Mouse (Mus musculus) intestine, embryonic 14.5 days (tissue): ENCODE data around the gene Olfr480. TPM values are rescaled to one million over a fixed set of nuclear protein-coding genes. Genes with fewer than 3 reads are reported as not detected.

Source experiments
- ATAC-seq: fragments of 200-750 bp; cut with Nextera tagmentation; replicated peaks from 2 replicates; pipeline ENCODE4 v1.8.0; 2017; ENCODE audit warnings: low read depth, moderate number of reproducible peaks, moderate TSS enrichment, moderate library complexity; ENCODE audit not compliant: low FRiP score, low TSS enrichment
- DNase-seq: peaks from one replicate; pipeline ENCODE4 v3.0.0-alpha.2; 2018; ENCODE audit warnings: low spot score
- H3K27ac ChIP-seq: fragments of 300-500 bp; sonication (generic); 2 replicates; pipeline ENCODE4 v1.5.1; 2014; ENCODE audit warnings: low read depth, mild to moderate bottlenecking, control low read depth
- H3K27me3 ChIP-seq: fragments of 300-500 bp; sonication (generic); replicated peaks from 2 replicates; pipeline ENCODE4 v1.6.1; 2014; ENCODE audit warnings: low read length, control low read depth; ENCODE audit not compliant: control insufficient read depth, insufficient read depth
- H3K36me3 ChIP-seq: fragments of 300-500 bp; sonication (generic); 2 replicates; pipeline ENCODE4 v1.6.1; 2014; ENCODE audit warnings: low read length, control low read depth; ENCODE audit not compliant: control insufficient read depth, insufficient read depth
- H3K4me1 ChIP-seq: fragments of 300-500 bp; sonication (generic); replicated peaks from 2 replicates; pipeline ENCODE4 v1.6.1; 2014; ENCODE audit warnings: low read length, control low read depth, mixed read lengths; ENCODE audit not compliant: control insufficient read depth, insufficient read depth
- H3K4me2 ChIP-seq: fragments of 300-500 bp; sonication (generic); 2 replicates; pipeline ENCODE4 v1.6.1; 2014; ENCODE audit warnings: low read length
- H3K4me3 ChIP-seq: fragments of 300-500 bp; sonication (generic); 2 replicates; pipeline ENCODE4 v1.5.1; 2014; ENCODE audit warnings: low read depth, low read length, control low read depth, mixed read lengths
- H3K9ac ChIP-seq: fragments of 300-500 bp; sonication (generic); 2 replicates; pipeline ENCODE4 v1.6.1; 2014; ENCODE audit warnings: mild to moderate bottlenecking, low read length
- H3K9me3 ChIP-seq: fragments of 300-500 bp; sonication (generic); 2 replicates; pipeline ENCODE4 v1.6.1; 2016; ENCODE audit warnings: low read length, control low read depth; ENCODE audit not compliant: control insufficient read depth
- WGBS: fragments of 180-500 bp; shearing (Covaris S2); extraction: QIAGEN DNeasy Blood & Tissue Kit; methylation state at CpG from one replicate; pipeline ENCODE4 v1.1.7; 2014; 5-methylcytosine and 5-hydroxymethylcytosine counted together
- polyA plus RNA-seq: library from polyadenylated mRNA; unstranded; fragments of >200 nt; fragmentation: Nextera tagmentation; extraction: Ambion mirVana; gene quantifications from 2 replicates; pipeline ENCODE4 v1.2.1, GENCODE M21; 2014

The Olfr480 gene
- not detected in 2 replicates for polyA plus RNA-seq

- no peak for ATAC-seq
- WGBS: 84% methylated on average over 1 of the region's 1 CpGs
- no peak within 1 kb of the TSS for H3K9ac ChIP-seq
Observed at GRCm38 (mm10) chr7:108067246-108067645, at the start of gene Olfr480. Gene Olfr480, minus strand, starts transcription at chr7:108067346.

GRCm38 (mm10) chr7:108100549-108100948 is 33.4 kb upstream of the Olfr480 start, which contains the start of gene Olfr483:
Gene Olfr483, plus strand, starts transcription at chr7:108100849.
- ATAC-seq (no peak), DNase-seq (no peak)
- no peaks in the 10 kb centered on the region for H3K4me1 ChIP-seq
- H3K9ac ChIP-seq: no peak within 1 kb of the TSS
- no peak within 1 kb of the TSS for H3K4me3 ChIP-seq
- H3K9me3 ChIP-seq: no peaks in the 10 kb centered on the region
- no peak within 1 kb of the TSS for H3K27ac ChIP-seq
- WGBS: 88% methylated on average over 1 of the region's 1 CpGs
- no peaks in the 10 kb centered on the region for H3K27me3 ChIP-seq
- H3K36me3 ChIP-seq: no peaks in the 10 kb centered on the region
- no peak within 1 kb of the TSS for H3K4me2 ChIP-seq

More at GRCm38 (mm10) chr7:108067246-108067645, at the start of gene Olfr480:
- Histone ChIP-seq H3K9me3 (no peaks in the 10 kb centered on the region), H3K27ac (no peak within 1 kb of the TSS), H3K4me3 (no peak within 1 kb of the TSS), H3K27me3 (no peaks in the 10 kb centered on the region), H3K4me2 (no peak within 1 kb of the TSS), H3K4me1 (no peaks in the 10 kb centered on the region), H3K36me3 (no peaks in the 10 kb centered on the region)
- no peak for DNase-seq

- DNase-seq (no peak), ATAC-seq (no peak)
- no peaks in the 10 kb centered on the region for H3K27me3 ChIP-seq
- no peak within 1 kb of the TSS for H3K27ac ChIP-seq
- H3K4me2 ChIP-seq: no peak within 1 kb of the TSS
- H3K4me1 ChIP-seq: no peaks in the 10 kb centered on the region
- no peaks in the 10 kb centered on the region for H3K36me3 ChIP-seq
- H3K9me3 ChIP-seq: no peaks in the 10 kb centered on the region
- H3K4me3 ChIP-seq: no peak within 1 kb of the TSS
- WGBS: 78% methylated on average over 1 of the region's 1 CpGs
- H3K9ac ChIP-seq: no peak within 1 kb of the TSS
Observed at GRCm38 (mm10) chr7:108097486-108097885, 30.3 kb upstream of the Olfr480 start, which contains the start of gene Olfr482. Gene Olfr482, minus strand, starts transcription at chr7:108097586.

GRCm38 (mm10) chr7:108079555-108079954 is 12.4 kb upstream of the Olfr480 start, which contains the start of gene Olfr481:
Gene Olfr481, plus strand, starts transcription at chr7:108079855.
- Histone ChIP-seq H3K36me3 (no peaks in the 10 kb centered on the region), H3K4me3 (no peak within 1 kb of the TSS), H3K27ac (no peak within 1 kb of the TSS), H3K9ac (no peak within 1 kb of the TSS), H3K4me2 (no peak within 1 kb of the TSS), H3K27me3 (no peaks in the 10 kb centered on the region), H3K9me3 (no peaks in the 10 kb centered on the region), H3K4me1 (no peaks in the 10 kb centered on the region)
- ATAC-seq: no peak
- DNase-seq: no peak

- WGBS: 90% methylated on average over 2 of the region's 2 CpGs
- Histone ChIP-seq H3K4me2 (no peak within 1 kb of the TSS), H3K27ac (no peak within 1 kb of the TSS), H3K4me1 (no peaks in the 10 kb centered on the region), H3K9me3 (no peaks in the 10 kb centered on the region), H3K9ac (no peak within 1 kb of the TSS), H3K27me3 (no peaks in the 10 kb centered on the region), H3K36me3 (no peaks in the 10 kb centered on the region), H3K4me3 (no peak within 1 kb of the TSS)
- no peak for ATAC-seq
- DNase-seq: no peak
Observed at GRCm38 (mm10) chr7:108050393-108050792, 16.8 kb downstream of the Olfr480 start, which contains the start of gene Olfr479. Gene Olfr479, plus strand, starts transcription at chr7:108050693.

GRCm38 (mm10) chr7:108033889-108034288 is 33.3 kb downstream of the Olfr480 start, which contains the start of gene Olfr478:
Gene Olfr478, minus strand, starts transcription at chr7:108033989.
- 82% methylated on average over 3 of the region's 3 CpGs for WGBS
- no peak for ATAC-seq
- Histone ChIP-seq H3K9me3 (no peaks in the 10 kb centered on the region), H3K9ac (no peak within 1 kb of the TSS), H3K27ac (no peak within 1 kb of the TSS), H3K4me2 (no peak within 1 kb of the TSS), H3K4me3 (no peak within 1 kb of the TSS), H3K4me1 (no peaks in the 10 kb centered on the region), H3K36me3 (no peaks in the 10 kb centered on the region), H3K27me3 (no peaks in the 10 kb centered on the region)
- no peak for DNase-seq

Other genes starting within 250 kb of the Olfr480 start
- not detected in 2 replicates for gene Olfr469, start 241.8 kb downstream of the Olfr480 start, polyA plus RNA-seq
- not detected in 2 replicates for gene Olfr470, start 219.9 kb downstream of the Olfr480 start, polyA plus RNA-seq
- gene Olfr472, start 169.4 kb downstream of the Olfr480 start, polyA plus RNA-seq: not detected in 2 replicates
- gene Olfr473, start 136.9 kb downstream of the Olfr480 start, polyA plus RNA-seq: not detected in 2 replicates
- not detected in 2 replicates for gene Olfr474, start 112.7 kb downstream of the Olfr480 start, polyA plus RNA-seq
- gene Olfr476, start 102.5 kb downstream of the Olfr480 start, polyA plus RNA-seq: not detected in 2 replicates
- not detected in 2 replicates for gene Olfr477, start 80.7 kb downstream of the Olfr480 start, polyA plus RNA-seq
- gene Olfr478, start 33.4 kb downstream of the Olfr480 start, polyA plus RNA-seq: not detected in 2 replicates
- gene Olfr479, start 16.7 kb downstream of the Olfr480 start, polyA plus RNA-seq: not detected in 2 replicates
- not detected in 2 replicates for gene Olfr481, start 12.5 kb upstream of the Olfr480 start, polyA plus RNA-seq
- gene Olfr482, start 30.2 kb upstream of the Olfr480 start, polyA plus RNA-seq: not detected in 2 replicates
- gene Olfr483, start 33.5 kb upstream of the Olfr480 start, polyA plus RNA-seq: not detected in 2 replicates
- not detected in 2 replicates for gene Olfr484, start 60.1 kb upstream of the Olfr480 start, polyA plus RNA-seq
- gene Olfr485, start 92.5 kb upstream of the Olfr480 start, polyA plus RNA-seq: not detected in 2 replicates
- not detected in 2 replicates for gene Olfr486, start 105.4 kb upstream of the Olfr480 start, polyA plus RNA-seq
- gene Olfr487, start 147.3 kb upstream of the Olfr480 start, polyA plus RNA-seq: not detected in 2 replicates
- gene Olfr488, start 191.0 kb upstream of the Olfr480 start, polyA plus RNA-seq: not detected in 2 replicates
- not detected in 2 replicates for gene Olfr490, start 221.6 kb upstream of the Olfr480 start, polyA plus RNA-seq
- gene Olfr491, start 246.1 kb upstream of the Olfr480 start, polyA plus RNA-seq: not detected in 2 replicates